Mouse (Mus musculus) lung, postnatal 10 days (tissue): ENCODE data around the gene Fgfbp1.

Source experiments
- DNase-seq: peaks from one replicate; pipeline ENCODE4 v3.0.0; 2021

Fgfbp1 gene

GRCm38 (mm10) chr5:43981620-43982019 lies at the start of gene Fgfbp1:
Gene Fgfbp1, minus strand, starts transcription at chr5:43981779.
- peak; percentile 70 for DNase-seq

GRCm38 (mm10) chr5:43998295-43998989 lies 16.9 kb upstream of the Fgfbp1 start:
- DNase-seq = no peak

GRCm38 (mm10) chr5:43997626-43998025 lies 16.0 kb upstream of the Fgfbp1 start:
- no peak for DNase-seq

- DNase-seq = no peak
Observed at GRCm38 (mm10) chr5:43996162-43996561, 14.6 kb upstream of the Fgfbp1 start.

- DNase-seq = no peak
Observed at GRCm38 (mm10) chr5:43994981-43995380, 13.4 kb upstream of the Fgfbp1 start.

- peak; percentile 78 for DNase-seq
Observed at GRCm38 (mm10) chr5:43990316-43990715, 8.7 kb upstream of the Fgfbp1 start.

GRCm38 (mm10) chr5:43989017-43989416 lies 7.4 kb upstream of the Fgfbp1 start:
- peak; percentile 10 for DNase-seq

- DNase-seq = no peak
Observed at GRCm38 (mm10) chr5:43986212-43986611, 4.6 kb upstream of the Fgfbp1 start.

GRCm38 (mm10) chr5:43982896-43983295 lies 1.3 kb upstream of the Fgfbp1 start:
- DNase-seq = no peak

- no peak for DNase-seq
Observed at GRCm38 (mm10) chr5:43980397-43980796, 1.2 kb downstream of the Fgfbp1 start.

GRCm38 (mm10) chr5:43976821-43977561 lies 4.6 kb downstream of the Fgfbp1 start:
- no peak for DNase-seq

GRCm38 (mm10) chr5:43974166-43974565 lies 7.4 kb downstream of the Fgfbp1 start:
- DNase-seq = no peak

GRCm38 (mm10) chr5:43971156-43971555 lies 10.4 kb downstream of the Fgfbp1 start:
- no peak for DNase-seq

GRCm38 (mm10) chr5:43970532-43970931 lies 11.0 kb downstream of the Fgfbp1 start:
- DNase-seq = no peak

GRCm38 (mm10) chr5:43968634-43969033 lies 12.9 kb downstream of the Fgfbp1 start:
- no peak for DNase-seq

- DNase-seq = no peak
Observed at GRCm38 (mm10) chr5:43961056-43961455, 20.5 kb downstream of the Fgfbp1 start.

- no peak for DNase-seq
Observed at GRCm38 (mm10) chr5:43959884-43960440, 21.6 kb downstream of the Fgfbp1 start.

GRCm38 (mm10) chr5:43953241-43953640 lies 28.3 kb downstream of the Fgfbp1 start:
- no peak for DNase-seq

- DNase-seq = peak; percentile 56
Observed at GRCm38 (mm10) chr5:43948748-43949275, 32.8 kb downstream of the Fgfbp1 start.

- DNase-seq = peak; percentile 83
Observed at GRCm38 (mm10) chr5:43948111-43948743, 33.4 kb downstream of the Fgfbp1 start.

GRCm38 (mm10) chr5:43947330-43947977 lies 34.1 kb downstream of the Fgfbp1 start:
- DNase-seq = no peak

- no peak for DNase-seq
Observed at GRCm38 (mm10) chr5:43933269-43933668, 48.3 kb downstream of the Fgfbp1 start.
